Mouse (Mus musculus) CH12.LX (cell line): ENCODE data around the gene Cox19. TPM values are rescaled to one million over a fixed set of nuclear protein-coding genes. Genes with fewer than 3 reads are reported as not detected.

ENCODE experiments used
- DNase-seq: peaks from one replicate; pipeline ENCODE4 v3.0.0-alpha.2; 2013; ENCODE audit errors: extremely low read depth
- H3K27ac ChIP-seq: 2 replicates; pipeline ENCODE4 v1.5.1; 2012; ENCODE audit warnings: low read depth, mild to moderate bottlenecking, control low read depth, moderate library complexity; ENCODE audit not compliant: insufficient read depth
- H3K27me3 ChIP-seq: replicated peaks from 2 replicates; pipeline ENCODE3; 2012; ENCODE audit warnings: inconsistent platforms
- H3K36me3 ChIP-seq, 2 experiments: replicated peaks in 1 of 2; 2 replicates each; pipeline versions ENCODE3 to v1.6.1; 2012; ENCODE audit warnings: inconsistent platforms in 1 of 2, low read length in 1 of 2, mild to moderate bottlenecking in 1 of 2, mixed read lengths in 1 of 2, moderate library complexity in 1 of 2; ENCODE audit not compliant: control insufficient read depth in 1 of 2, insufficient read depth in 1 of 2
- H3K4me1 ChIP-seq, 2 experiments: 2 replicates each; pipeline ENCODE4 v1.6.1; 2012; ENCODE audit warnings: inconsistent platforms in 1 of 2, moderate library complexity in 1 of 2; ENCODE audit not compliant: insufficient read depth in 2 of 2, control insufficient read depth in 1 of 2
- H3K4me2 ChIP-seq: 2 replicates; pipeline ENCODE4 v1.6.1; 2012; ENCODE audit warnings: low read depth, mild to moderate bottlenecking, control low read depth; ENCODE audit not compliant: poor library complexity, insufficient read depth, severe bottlenecking
- H3K4me3 ChIP-seq, 3 experiments: fragments of 150-350 bp in 1 of 3; sonication (generic) in 1 of 3; replicated peaks in 1 of 3; 2 replicates each; pipeline versions ENCODE3 to v1.5.1; 2011 to 2012; ENCODE audit warnings: low read depth in 2 of 3, low read length in 2 of 3, mild to moderate bottlenecking in 2 of 3, moderate library complexity in 2 of 3, control low read depth in 1 of 3, improper control_type of control experiment in 1 of 3, inconsistent platforms in 1 of 3, mixed read lengths in 1 of 3; ENCODE audit not compliant: poor library complexity in 1 of 3
- H3K79me2 ChIP-seq: replicated peaks from 2 replicates; pipeline ENCODE4 v1.6.1; 2012; ENCODE audit warnings: mild to moderate bottlenecking, moderate library complexity; ENCODE audit not compliant: control insufficient read depth, poor library complexity, insufficient read depth, severe bottlenecking; ENCODE audit errors: extremely low read depth
- H3K9ac ChIP-seq: 2 replicates; pipeline ENCODE4 v1.6.1; 2012; ENCODE audit warnings: low read depth, mild to moderate bottlenecking, control low read depth, moderate library complexity; ENCODE audit not compliant: insufficient read depth
- H3K9me3 ChIP-seq: replicated peaks from 2 replicates; pipeline ENCODE3; 2012; ENCODE audit warnings: low read length, inconsistent platforms, mixed read lengths
- BHLHE40 ChIP-seq: IDR thresholded peaks from 2 replicates; pipeline ENCODE4 v1.6.1; 2011; ENCODE audit warnings: mild to moderate bottlenecking, low read depth, low read length, improper control_type of control experiment
- CTCF ChIP-seq, 2 experiments: IDR thresholded peaks in 1 of 2; conservative IDR thresholded peaks in 1 of 2; 2 replicates each; pipeline ENCODE4 v1.5.1; 2011 to 2012; ENCODE audit warnings: low read depth in 2 of 2, low read length in 2 of 2, improper control_type of control experiment in 1 of 2, inconsistent platforms in 1 of 2, mild to moderate bottlenecking in 1 of 2, moderate library complexity in 1 of 2
- EP300 ChIP-seq: IDR thresholded peaks from 2 replicates; pipeline ENCODE4 v1.6.1; 2011; ENCODE audit warnings: low read length, improper control_type of control experiment
- GABPA ChIP-seq: IDR thresholded peaks from 2 replicates; pipeline ENCODE4 v1.6.1; 2012; ENCODE audit warnings: low read depth, low read length, improper control_type of control experiment, inconsistent platforms; ENCODE audit not compliant: insufficient replicate concordance
- HCFC1 ChIP-seq: IDR thresholded peaks from 2 replicates; pipeline ENCODE4 v1.6.1; 2012; ENCODE audit warnings: low read depth, mild to moderate bottlenecking, inconsistent platforms, low read length, improper control_type of control experiment
- IRF4 ChIP-seq: IDR thresholded peaks from 2 replicates; pipeline ENCODE4 v1.6.1; 2014; ENCODE audit warnings: low read depth, mild to moderate bottlenecking, inconsistent platforms, low read length, improper control_type of control experiment
- JUN ChIP-seq: IDR thresholded peaks from 2 replicates; pipeline ENCODE4 v1.6.1; 2011; ENCODE audit warnings: low read depth, mild to moderate bottlenecking, low read length, improper control_type of control experiment, moderate library complexity; ENCODE audit not compliant: insufficient read depth
- MXI1 ChIP-seq: IDR thresholded peaks from 2 replicates; pipeline ENCODE4 v1.6.1; 2011; ENCODE audit warnings: mild to moderate bottlenecking, low read depth, low read length, improper control_type of control experiment
- NRF1 ChIP-seq: IDR thresholded peaks from 2 replicates; pipeline ENCODE4 v1.6.1; 2014; ENCODE audit warnings: low read depth, mild to moderate bottlenecking, inconsistent platforms, low read length, improper control_type of control experiment, moderate library complexity
- POLR2AphosphoS2 ChIP-seq: IDR thresholded peaks from 2 replicates; pipeline ENCODE4 v1.6.1; 2011; ENCODE audit warnings: low read depth, low read length, improper control_type of control experiment
- RAD21 ChIP-seq: IDR thresholded peaks from 2 replicates; pipeline ENCODE4 v1.6.1; 2011; ENCODE audit warnings: low read depth, mild to moderate bottlenecking, low read length, improper control_type of control experiment, moderate library complexity
- SIN3A ChIP-seq: IDR thresholded peaks from 2 replicates; pipeline ENCODE4 v1.6.1; 2012; ENCODE audit warnings: low read length, improper control_type of control experiment, inconsistent platforms
- UBTF ChIP-seq: IDR thresholded peaks from 2 replicates; pipeline ENCODE4 v1.6.1; 2012; ENCODE audit warnings: low read depth, mild to moderate bottlenecking, inconsistent platforms, low read length, improper control_type of control experiment, moderate library complexity
- USF1 ChIP-seq: IDR thresholded peaks from 2 replicates; pipeline ENCODE4 v1.6.1; 2014; ENCODE audit warnings: low read depth, mild to moderate bottlenecking, inconsistent platforms, low read length, improper control_type of control experiment
- USF2 ChIP-seq: conservative IDR thresholded peaks from 2 replicates; pipeline ENCODE4 v1.6.1; 2011; ENCODE audit warnings: low read depth, low read length, improper control_type of control experiment
- ZKSCAN1 ChIP-seq: IDR thresholded peaks from 2 replicates; pipeline ENCODE4 v1.6.1; 2012; ENCODE audit warnings: low read depth, inconsistent platforms, low read length, improper control_type of control experiment, borderline replicate concordance
- dilution Hi-C: fragments of 300-500 bp; cut with MboI; formaldehyde crosslinking; loops from 2 replicates; pipeline ENCODE4 v1.14.3; 2020; ENCODE audit warnings: low sequenced_read_pairs; ENCODE audit not compliant: extremely low pct_unique_long_range_greater_than_20kb, extremely low pct_ligation_motif_present
- in situ Hi-C: fragments of 300-500 bp; cut with MboI; formaldehyde crosslinking; loops from 3 replicates; pipeline ENCODE4 v1.14.3; 2019; ENCODE audit warnings: low sequenced_read_pairs, low pct_ligation_motif_present, low pct_unique_long_range_greater_than_20kb, mixed read lengths
- polyA plus RNA-seq: library from polyadenylated mRNA; unstranded; fragments of >175 nt; gene quantifications from 2 replicates; pipeline ENCODE4 v1.2.1, GENCODE M21; 2012; ENCODE audit warnings: low read depth; ENCODE audit not compliant: insufficient read length
- total RNA-seq, 2 experiments: library from RNA; depleted of rRNA; stranded (reverse); fragments of 300-350 nt in 1 of 2; fragments of >200 nt in 1 of 2; gene quantifications; 2 replicates each; pipeline ENCODE4 v1.2.3; 2012 to 2014

Cox19 gene
- total and polyA plus RNA-seq, 3 experiments: 30.1 to 70.1 (median 32.1) TPM

- H3K4me3 ChIP-seq: no peak overlapping the region
- H3K4me2 ChIP-seq: no peak overlapping the region
- DNase-seq: no peak
- in situ Hi-C loops (no loop called here), dilution Hi-C loops (no loop called here)
- H3K9me3 ChIP-seq: no peaks in the 10 kb centered on the region
- H3K4me1 ChIP-seq: peaks cover 7 to 41% of the 10 kb centered on the region in 2 experiments; a peak in 3 of 4 replicates
- no peaks in the 10 kb centered on the region for H3K79me2 ChIP-seq
- no peak for TF ChIP-seq HCFC1
- no peak for TF ChIP-seq USF1
- no peak for TF ChIP-seq GABPA
- no peak overlapping the region for H3K9ac ChIP-seq
- H3K27ac ChIP-seq: no peak overlapping the region
- H3K36me3 ChIP-seq: peaks cover 0 to 64% of the 10 kb centered on the region in 2 experiments
- H3K27me3 ChIP-seq: no peaks in the 10 kb centered on the region
These were observed 38.5 kb upstream of the Cox19 start for GRCm38 (mm10) chr5:139389676-139390061.

DNA sequence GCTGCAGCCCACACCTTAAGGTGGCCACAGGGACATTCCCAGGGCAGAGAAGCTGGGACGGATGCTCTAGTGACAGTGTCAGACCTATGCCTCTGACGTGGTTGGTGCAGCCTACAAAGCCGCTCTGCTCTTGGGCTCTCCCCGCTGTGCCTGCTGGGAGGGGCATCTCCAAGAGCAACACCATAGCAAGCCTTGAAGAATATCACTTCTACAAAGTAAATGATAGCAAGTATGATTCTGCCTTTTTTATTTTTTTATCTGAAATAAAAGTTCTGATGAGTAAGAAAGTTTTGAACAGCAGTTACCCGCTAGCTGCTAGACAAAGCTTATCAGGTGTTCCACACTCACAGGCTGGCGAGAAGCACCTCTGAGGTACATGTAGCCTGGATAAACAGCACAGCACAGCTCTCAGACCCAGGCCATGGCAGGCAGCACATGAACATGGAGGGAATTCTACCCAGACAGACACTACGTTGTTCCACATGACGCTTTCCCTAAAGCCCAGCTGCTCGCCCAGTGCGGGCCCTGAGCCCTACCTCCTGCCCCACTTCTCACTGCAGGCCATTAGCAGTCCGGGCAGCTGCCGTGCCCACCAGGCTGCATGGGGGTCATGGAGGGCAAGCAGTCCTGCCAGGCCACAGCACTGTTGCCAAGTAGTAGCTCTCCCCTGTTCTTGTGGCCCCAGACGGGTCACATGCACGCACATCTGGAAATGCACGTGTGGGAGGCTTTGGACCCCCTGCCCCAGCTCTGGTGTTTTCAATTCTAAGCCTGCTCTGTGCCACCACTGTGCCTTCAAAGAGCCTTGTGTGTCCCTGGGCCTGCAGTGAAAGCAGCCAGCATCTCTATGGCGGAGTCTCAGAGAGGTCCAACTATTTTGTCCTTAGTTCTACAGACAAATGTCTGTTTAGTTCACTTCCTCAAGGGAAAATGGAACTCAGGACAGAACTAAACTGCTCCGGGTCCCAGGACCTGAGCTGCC, 37.8 kb upstream of the Cox19 start:
- no peak for TF ChIP-seq EP300
- no peak for TF ChIP-seq ZKSCAN1
- no peak for TF ChIP-seq NRF1
- TF ChIP-seq IRF4: no peak
- no peak for TF ChIP-seq HCFC1
- no peak for TF ChIP-seq BHLHE40
- TF ChIP-seq JUN: no peak
- TF ChIP-seq SIN3A: no peak
- TF ChIP-seq USF2: no peak
- TF ChIP-seq MXI1: no peak
- TF ChIP-seq RAD21: no peak
- no peak for TF ChIP-seq UBTF
- TF ChIP-seq CTCF (conservative IDR thresholded peaks at IDR 0.05 in 1 of 2, IDR thresholded peaks at IDR 0.05 in 1 of 2; ENCODE audit: low read depth in 2 of 2, low read length in 2 of 2): no peak
- TF ChIP-seq POLR2AphosphoS2: no peak
- Histone ChIP-seq H3K4me1 (peaks cover 7 to 41% of the 10 kb centered on the region in 2 experiments; a peak in 3 of 4 replicates), H3K27ac (no peak overlapping the region), H3K27me3 (no peaks in the 10 kb centered on the region), H3K4me3 (no peak overlapping the region), H3K9ac (no peak overlapping the region), H3K79me2 (no peaks in the 10 kb centered on the region), H3K4me2 (no peak overlapping the region), H3K36me3 (peaks cover 0 to 64% of the 10 kb centered on the region in 2 experiments), H3K9me3 (no peaks in the 10 kb centered on the region)
- dilution Hi-C loops: no loop called here
- in situ Hi-C loops: no loop called here
- DNase-seq: no peak
